Comparison of ENCODE assay signal across 9 mouse cellular contexts in the genomic region with DNA sequence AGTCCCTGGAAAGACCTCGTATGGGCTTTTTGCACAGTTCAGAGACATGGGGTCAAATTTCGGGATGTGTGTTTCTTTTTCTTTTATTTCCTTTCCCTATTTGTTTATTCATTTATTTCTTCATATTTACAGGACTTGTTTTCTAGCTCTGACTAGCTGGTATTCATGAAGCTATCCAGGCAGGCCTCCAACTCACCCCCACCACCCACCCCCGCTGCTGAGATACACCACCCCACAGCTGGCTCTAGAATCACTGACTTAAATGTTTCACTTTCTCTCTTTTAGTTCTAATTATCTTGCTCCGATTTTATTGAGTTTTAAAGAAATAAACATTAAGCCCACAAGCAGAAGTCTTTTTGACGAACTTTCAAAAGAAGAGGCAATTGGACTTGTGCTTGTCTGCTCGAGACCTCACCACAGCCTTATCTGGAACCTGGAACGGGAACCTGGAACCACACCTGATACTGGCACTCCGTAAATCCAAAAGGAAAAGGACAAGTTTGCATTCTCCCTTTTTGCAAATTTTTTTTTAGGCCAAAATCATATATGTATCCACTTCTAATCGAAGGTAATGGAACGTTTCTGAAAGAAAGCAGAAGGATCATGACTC. TPM values are rescaled to one million over a fixed set of nuclear protein-coding genes. Genes with fewer than 3 reads are reported as not detected.
DNase-seq lines count a peak whose midpoint lies in the region; ATAC-seq and TF ChIP-seq lines count a peak whose summit lies in the region.
"Had no signal": no experiment of that assay in that cellular context is flagged by ENCODE, and none has a peak within 500 bp of the region (broad histone marks: within the 10 kb centered on the region; RNA-seq: fewer than 3 reads in every experiment).

No protein-coding gene starts in this region.

- H3K9ac ChIP-seq in heart, embryonic 12.5 days: peak overlapping the region; percentile 78
- H3K9ac ChIP-seq in hindbrain, postnatal 0 days (replicated peaks; ENCODE audit: low read length): peak overlapping the region; percentile 51

- H3K27me3 ChIP-seq in heart, embryonic 12.5 days (replicated peaks): no peaks in the 10 kb centered on the region
- no peaks in the 10 kb centered on the region for H3K27me3 ChIP-seq in hindbrain, postnatal 0 days (ENCODE audit: insufficient read depth, low read length)
- no peaks in the 10 kb centered on the region for H3K27me3 ChIP-seq in myocyte (ENCODE audit: control insufficient read depth, insufficient read depth, insufficient read length)

- no peak for DNase-seq in heart, adult 9 months (ENCODE audit: low spot score in 2 of 2)
- peak; percentile 48 for DNase-seq in embryo, embryonic 10.5 days (ENCODE audit: low spot score)
- DNase-seq in hindbrain, postnatal 0 days (ENCODE audit: low spot score): no peak
- no peak for DNase-seq in B cell, adult 2 months
- DNase-seq in right cerebral cortex, adult 2 months (ENCODE audit: low spot score in 2 of 2): no peak
- no peak for DNase-seq in frontal cortex, postnatal 25 days (ENCODE audit: low spot score in 2 of 2)
- DNase-seq: thymus, adult 2 months had no signal

- peaks cover 25% of the 10 kb centered on the region; the same call in 1 of the 2 replicates for H3K4me1 ChIP-seq in heart, embryonic 12.5 days (replicated peaks)
- H3K4me1 ChIP-seq in hindbrain, postnatal 0 days (ENCODE audit: insufficient read depth, low read length): no peaks in the 10 kb centered on the region; the same call in 1 of the 2 replicates

- TF ChIP-seq POLR2A in myocyte (IDR thresholded peaks at IDR 0.05; ENCODE audit: insufficient read length, low read depth): no peak

- peak overlapping the region; percentile 71 for H3K4me2 ChIP-seq in heart, embryonic 12.5 days
- H3K4me2 ChIP-seq in hindbrain, postnatal 0 days (ENCODE audit: low read depth, low read length): peak overlapping the region; percentile 77
- H3K4me2 ChIP-seq in myocyte (ENCODE audit: low read depth): peak overlapping the region; percentile 77

- no peaks in the 10 kb centered on the region for H3K9me3 ChIP-seq in heart, embryonic 12.5 days (replicated peaks)
- H3K9me3 ChIP-seq in hindbrain, postnatal 0 days (ENCODE audit: low read length): no peaks in the 10 kb centered on the region

- H3ac ChIP-seq in myocyte (ENCODE audit: control insufficient read depth, insufficient read length): no peak overlapping the region

- H3K4me3 ChIP-seq in heart, embryonic 12.5 days: peak overlapping the region; percentile 67
- peak overlapping the region; percentile 61 for H3K4me3 ChIP-seq in hindbrain, postnatal 0 days (ENCODE audit: low read length)
- H3K4me3 ChIP-seq in myocyte: peak overlapping the region; percentile 44

- peak overlapping the region; percentile 91; the same call in 1 of the 2 replicates for H3K27ac ChIP-seq in heart, embryonic 12.5 days (ENCODE audit: poor library complexity, severe bottlenecking)
- H3K27ac ChIP-seq in hindbrain, postnatal 0 days: peak overlapping the region; percentile 85; the same call in 1 of the 2 replicates

- no peaks in the 10 kb centered on the region for H3K36me3 ChIP-seq in heart, embryonic 12.5 days
- no peaks in the 10 kb centered on the region for H3K36me3 ChIP-seq in hindbrain, postnatal 0 days (ENCODE audit: insufficient read depth, low read length)
- H3K36me3 ChIP-seq in myocyte (ENCODE audit: control insufficient read depth, insufficient read depth): no peaks in the 10 kb centered on the region

- TF ChIP-seq CTCF in hindbrain, postnatal 0 days (IDR thresholded peaks at IDR 0.05; ENCODE audit: low read depth): no peak

- no peaks in the 10 kb centered on the region for H3K79me2 ChIP-seq in myocyte (ENCODE audit: control insufficient read depth, insufficient read depth)

- ATAC-seq in heart, embryonic 12.5 days (ENCODE audit: insufficient number of reproducible peaks, low FRiP score): no peak
- ATAC-seq in hindbrain, postnatal 0 days: no peak

- 38% methylated on average over 10 of the region's 10 CpGs for WGBS in heart, embryonic 12.5 days
- 36% methylated on average over 10 of the region's 10 CpGs for WGBS in hindbrain, postnatal 0 days

TF ChIP-seq in myocyte, 11 proteins besides CTCF, POLR2A, EP300 and RAD21:
- TF ChIP-seq MYOG (IDR thresholded peaks at IDR 0.05; ENCODE audit: control insufficient read depth in 1 of 3, insufficient read depth in 1 of 3, insufficient read length in 2 of 3, low read depth in 2 of 3) (no peak), MAX (IDR thresholded peaks at IDR 0.05; ENCODE audit: low read depth) (no peak), TCF3 (IDR thresholded peaks at IDR 0.05; ENCODE audit: insufficient read length, low read depth) (no peak), TCF12 (IDR thresholded peaks at IDR 0.05; ENCODE audit: insufficient read depth, poor library complexity, severe bottlenecking) (no peak), CEBPB (IDR thresholded peaks at IDR 0.05; ENCODE audit: insufficient read depth, poor library complexity, severe bottlenecking) (no peak), MYOD1 (IDR thresholded peaks at IDR 0.05; ENCODE audit: control insufficient read depth in 1 of 3, insufficient read length in 2 of 3, low read depth in 2 of 3) (no peak), POLR2AphosphoS2 (IDR thresholded peaks at IDR 0.05; ENCODE audit: insufficient read length, low read depth) (no peak), E2F4 (IDR thresholded peaks at IDR 0.05; ENCODE audit: insufficient read depth) (no peak), REST (IDR thresholded peaks at IDR 0.05; ENCODE audit: insufficient read depth, insufficient read length) (no peak), SRF (IDR thresholded peaks at IDR 0.05; ENCODE audit: control insufficient read depth, insufficient read length, low read depth) (no peak), USF1 (IDR thresholded peaks at IDR 0.05; ENCODE audit: low read depth) (no peak)

RNA-seq across cellular contexts. Expression of gene Abt1, which starts 6.2 kb away (rescaled TPM):
- 8.1 and 8.9 TPM in 2 replicates for polyA plus RNA-seq in heart, embryonic 12.5 days (2016; fragmentation: Nextera tagmentation; extraction: Ambion mirVana)
- 5.0 and 5.5 TPM in 2 replicates for total RNA-seq in hindbrain, postnatal 0 days (2014; rRNA removed)
- 7.2 and 7.6 TPM in 2 replicates for polyA plus RNA-seq in hindbrain, postnatal 0 days (2015; fragmentation: Nextera tagmentation; extraction: Ambion mirVana)
- polyA plus RNA-seq in myocyte (2012; fragmentation: generic; extraction: Trizol): 7.4 TPM

RNA-seq across cellular contexts. Expression of gene Btn1a1, which starts 35.8 kb away (rescaled TPM):
- polyA plus RNA-seq in heart, embryonic 12.5 days (2016; fragmentation: Nextera tagmentation; extraction: Ambion mirVana): 2.6 and 2.9 TPM in 2 replicates
- total RNA-seq in hindbrain, postnatal 0 days (2014; rRNA removed): 0.40 and 0.89 TPM in 2 replicates
- 0.15 and 0.24 TPM in 2 replicates for polyA plus RNA-seq in hindbrain, postnatal 0 days (2015; fragmentation: Nextera tagmentation; extraction: Ambion mirVana)
- polyA plus RNA-seq in myocyte (2012; fragmentation: generic; extraction: Trizol): 0.02 TPM

RNA-seq across cellular contexts. Expression of gene Btn2a2, which starts 58.8 kb away (rescaled TPM):
- 0.45 and 0.58 TPM in 2 replicates for polyA plus RNA-seq in heart, embryonic 12.5 days (2016; fragmentation: Nextera tagmentation; extraction: Ambion mirVana)
- total RNA-seq in hindbrain, postnatal 0 days (2014; rRNA removed): not detected in 2 replicates
- 0.11 TPM in 1 of 2 replicates, not detected in the other for polyA plus RNA-seq in hindbrain, postnatal 0 days (2015; fragmentation: Nextera tagmentation; extraction: Ambion mirVana)
- polyA plus RNA-seq in myocyte (2012; fragmentation: generic; extraction: Trizol): 0.20 TPM
